Mouse (Mus musculus) adrenal gland, adult 10 weeks (tissue): Measurements from ENCODE around the gene Pou3f3. TPM values are rescaled to one million over a fixed set of nuclear protein-coding genes. Genes with fewer than 3 reads are reported as not detected.

Source experiments
- polyA plus RNA-seq: library from polyadenylated mRNA; stranded (reverse); fragments of 350-450 nt; fragmentation: Illumina TruSeq; extraction: RNeasy Lipid Tissue Mini Kit (QIAGEN cat#74804); gene quantifications from one replicate; pipeline ENCODE4 v1.2.3, GENCODE M21; 2014; ENCODE audit warnings: low read depth, low replicate concordance

Pou3f3 gene
- 0.12 TPM for polyA plus RNA-seq

GRCm38 (mm10) chr1:42695578-42695915 is at the start of gene Pou3f3:
Gene Pou3f3, plus strand, starts transcription at chr1:42695768.

Other genes with a start within 250 kb of the Pou3f3 start
- 65.5 TPM for gene Mrps9, start 155.5 kb downstream of the Pou3f3 start, polyA plus RNA-seq